Mouse (Mus musculus) heart, postnatal 0 days (tissue): Measurements from ENCODE around the gene U2surp.

Experiments
- CTCF ChIP-seq: IDR thresholded peaks from 2 replicates; pipeline ENCODE4 v1.5.1; 2016; ENCODE audit warnings: antibody characterized with exemption, control low read depth, low read depth
- EP300 ChIP-seq: IDR thresholded peaks from 2 replicates; pipeline ENCODE4 v1.6.1; 2016; ENCODE audit warnings: antibody characterized with exemption, low read depth

DNA sequence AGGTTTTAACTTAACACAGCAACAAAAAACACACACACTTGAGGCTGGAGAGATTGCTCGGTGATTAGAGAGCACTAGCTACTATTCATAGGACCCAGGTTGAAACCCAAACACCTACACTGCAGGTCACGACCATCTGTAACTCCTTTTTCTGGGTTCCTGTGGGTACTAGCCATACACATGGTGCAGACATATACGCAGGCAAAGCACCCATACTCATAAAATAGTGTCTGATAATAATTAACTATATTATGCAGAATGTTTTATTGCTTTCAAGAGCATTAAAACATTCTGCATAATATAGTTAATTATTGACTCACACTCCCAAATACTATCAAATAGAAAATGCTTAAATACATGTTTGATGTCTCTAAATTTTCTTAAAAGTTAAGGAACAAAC is 6.1 kb downstream of the U2surp start:
- TF ChIP-seq EP300 (no peak), CTCF (no peak)
